Mouse (Mus musculus) midbrain, postnatal 0 days (tissue): Measurements from ENCODE around the gene Trhr2. TPM values are rescaled to one million over a fixed set of nuclear protein-coding genes. Genes with fewer than 3 reads are reported as not detected.

Experiments used
- ATAC-seq: fragments of 200-750 bp; cut with Nextera tagmentation; 2 replicates; pipeline ENCODE4 v1.8.0; 2017; ENCODE audit warnings: moderate number of reproducible peaks, mild to moderate bottlenecking, moderate TSS enrichment, moderate library complexity; ENCODE audit not compliant: low FRiP score
- DNase-seq: peaks from one replicate; pipeline ENCODE4 v3.0.0-alpha.2; 2015; ENCODE audit warnings: low spot score
- H3K27ac ChIP-seq: fragments of 300-500 bp; sonication (generic); 2 replicates; pipeline ENCODE4 v1.5.1; 2014; ENCODE audit warnings: low read depth, mild to moderate bottlenecking, low read length, mixed read lengths
- H3K27me3 ChIP-seq: fragments of 300-500 bp; sonication (generic); 2 replicates; pipeline ENCODE4 v1.6.1; 2014; ENCODE audit warnings: low read length, control low read depth, mixed read lengths; ENCODE audit not compliant: insufficient read depth
- H3K36me3 ChIP-seq: fragments of 300-500 bp; sonication (generic); 2 replicates; pipeline ENCODE4 v1.6.1; 2014; ENCODE audit warnings: low read length, control low read depth, mixed read lengths; ENCODE audit not compliant: insufficient read depth
- H3K4me1 ChIP-seq: fragments of 300-500 bp; sonication (generic); 2 replicates; pipeline ENCODE4 v1.6.1; 2014; ENCODE audit warnings: mild to moderate bottlenecking, control low read depth, antibody characterized with exemption, low read length, mixed read lengths; ENCODE audit not compliant: insufficient read depth
- H3K4me2 ChIP-seq: fragments of 300-500 bp; sonication (generic); 2 replicates; pipeline ENCODE4 v1.6.1; 2014; ENCODE audit warnings: low read depth, mild to moderate bottlenecking, low read length, mixed read lengths; ENCODE audit not compliant: poor library complexity, severe bottlenecking
- H3K4me3 ChIP-seq: fragments of 300-500 bp; sonication (generic); 2 replicates; pipeline ENCODE4 v1.5.1; 2014; ENCODE audit warnings: low read depth, mild to moderate bottlenecking, low read length, moderate library complexity
- H3K9ac ChIP-seq: fragments of 300-500 bp; sonication (generic); replicated peaks from 2 replicates; pipeline ENCODE4 v1.6.1; 2014; ENCODE audit warnings: mild to moderate bottlenecking, low read length, moderate library complexity, mixed read lengths; ENCODE audit not compliant: poor library complexity, severe bottlenecking
- H3K9me3 ChIP-seq: fragments of 300-500 bp; sonication (generic); 2 replicates; pipeline ENCODE4 v1.6.1; 2016; ENCODE audit warnings: low read length, control low read depth
- CTCF ChIP-seq: IDR thresholded peaks from 2 replicates; pipeline ENCODE4 v1.5.1; 2016; ENCODE audit warnings: antibody characterized with exemption, mild to moderate bottlenecking
- WGBS: fragments of 180-500 bp; shearing (Covaris S2); extraction: QIAGEN DNeasy Blood & Tissue Kit; methylation state at CpG from one replicate; pipeline ENCODE4 v1.1.7; 2014; 5-methylcytosine and 5-hydroxymethylcytosine counted together
- polyA plus RNA-seq: library from polyadenylated mRNA; unstranded; fragments of >200 nt; fragmentation: Nextera tagmentation; extraction: Ambion mirVana; gene quantifications from 2 replicates; pipeline ENCODE4 v1.2.1, GENCODE M21; 2015
- total RNA-seq: library from RNA; depleted of rRNA; stranded (reverse); fragments of >200 nt; gene quantifications from 2 replicates; pipeline ENCODE4 v1.2.3, GENCODE M21; 2014

Trhr2 gene
- total and polyA plus RNA-seq, 2 experiments from 2014 or later: 0.15 to 0.93 TPM

DNA sequence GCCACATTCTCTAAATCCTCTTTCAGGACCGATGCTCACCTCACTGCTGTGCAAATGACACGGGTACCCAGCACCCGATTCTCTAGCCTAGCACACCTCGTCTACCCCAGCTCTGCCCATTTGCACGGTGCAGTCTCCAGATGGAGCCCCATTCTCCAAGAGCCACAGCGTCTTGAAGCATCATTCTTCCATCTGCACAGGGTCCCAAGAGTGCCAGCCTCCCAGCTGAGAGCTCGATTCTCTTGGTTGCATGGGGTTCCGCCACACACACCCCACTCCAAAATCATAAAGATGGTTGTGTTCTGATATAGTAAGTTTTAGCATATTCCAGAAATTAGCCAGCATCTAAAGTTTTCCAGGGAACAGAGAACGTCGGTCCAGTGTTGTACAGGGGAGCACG lies 17.2 kb downstream of the Trhr2 start:
- 3% methylated on average over 11 of the region's 11 CpGs for WGBS
- H3K27me3 ChIP-seq: peaks cover 5% of the 10 kb centered on the region
- 0 out of 2 replicates have a peak, but pooled peaks cover 5% of the 10 kb centered on the region for H3K4me1 ChIP-seq
- ATAC-seq (no peak), DNase-seq (no peak)
- H3K36me3 ChIP-seq: no peaks in the 10 kb centered on the region
- H3K27ac ChIP-seq: no peak overlapping the region
- H3K4me3 ChIP-seq: peak overlapping the region; percentile 19; the same call in 1 of the 2 replicates
- peak overlapping the region; percentile 39 for H3K4me2 ChIP-seq
- TF ChIP-seq CTCF: no peak
- H3K9ac ChIP-seq: no peak overlapping the region
- no peaks in the 10 kb centered on the region for H3K9me3 ChIP-seq

DNA sequence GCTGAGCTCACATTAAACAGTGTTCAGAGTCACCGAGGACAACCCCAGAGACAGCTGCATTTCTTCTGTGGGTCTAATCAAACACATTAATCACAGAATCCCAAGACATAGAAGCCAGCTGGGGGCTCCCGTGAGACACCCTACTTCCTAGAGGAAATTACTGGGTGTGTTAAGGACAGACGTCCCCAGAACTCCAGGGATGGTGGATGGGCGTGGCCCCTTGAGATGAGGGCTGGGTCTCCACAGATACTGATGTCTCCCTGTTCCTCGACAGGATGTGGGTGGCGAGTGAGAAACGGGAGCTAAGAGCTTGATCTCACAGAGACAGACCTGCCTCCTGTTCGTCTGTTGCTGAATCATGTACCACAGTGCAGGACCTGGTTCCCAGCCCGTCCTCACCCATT lies 17.7 kb downstream of the Trhr2 start:
- ATAC-seq (no peak), DNase-seq (no peak)
- WGBS: 11% methylated on average over 9 of the region's 9 CpGs
- H3K27ac ChIP-seq: no peak overlapping the region
- H3K4me3 ChIP-seq: no peak overlapping the region
- 0 out of 2 replicates have a peak, but pooled peaks cover 5% of the 10 kb centered on the region for H3K4me1 ChIP-seq
- H3K36me3 ChIP-seq: no peaks in the 10 kb centered on the region
- H3K27me3 ChIP-seq: peaks cover 10% of the 10 kb centered on the region
- H3K4me2 ChIP-seq: peak overlapping the region; percentile 39
- H3K9me3 ChIP-seq: no peaks in the 10 kb centered on the region
- no peak overlapping the region for H3K9ac ChIP-seq
- TF ChIP-seq CTCF: no peak

- H3K9me3 ChIP-seq: no peaks in the 10 kb centered on the region
- H3K4me3 ChIP-seq: no peak overlapping the region
- H3K4me2 ChIP-seq: no peak overlapping the region
- H3K9ac ChIP-seq: no peak overlapping the region
- WGBS: 47% methylated on average over 5 of the region's 5 CpGs
- ATAC-seq (no peak), DNase-seq (no peak)
- no peak overlapping the region for H3K27ac ChIP-seq
- 0 out of 2 replicates have a peak, but pooled peaks cover 2% of the 10 kb centered on the region for H3K4me1 ChIP-seq
- no peaks in the 10 kb centered on the region for H3K36me3 ChIP-seq
- no peak for TF ChIP-seq CTCF
- H3K27me3 ChIP-seq: peaks cover 15% of the 10 kb centered on the region
Observed at GRCm38 (mm10) chr8:122342362-122342761, 18.2 kb downstream of the Trhr2 start.

DNA sequence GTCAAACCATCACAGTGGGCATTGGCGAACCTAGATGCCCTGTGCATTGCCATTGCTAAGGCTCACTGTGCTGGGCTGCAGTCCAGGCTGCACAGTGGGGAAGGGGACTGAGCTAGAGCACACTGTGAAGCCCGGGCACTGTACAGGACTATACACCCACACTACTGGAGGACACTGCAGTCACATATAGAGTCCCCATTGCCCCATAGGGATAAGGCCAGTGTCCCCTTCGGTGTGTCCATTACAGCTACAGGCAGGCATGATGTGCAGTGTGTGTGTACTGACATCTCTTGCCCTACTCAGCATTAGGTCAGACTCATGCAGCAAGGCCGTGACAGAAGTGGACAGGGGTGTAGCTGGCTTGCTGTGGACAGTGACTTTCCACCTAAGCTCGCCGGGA lies 18.8 kb downstream of the Trhr2 start:
- Histone ChIP-seq H3K9ac (no peak overlapping the region), H3K4me1 (0 out of 2 replicates have a peak, but pooled peaks cover 2% of the 10 kb centered on the region), H3K4me3 (no peak overlapping the region), H3K27me3 (peaks cover 19% of the 10 kb centered on the region), H3K27ac (no peak overlapping the region), H3K4me2 (no peak overlapping the region), H3K9me3 (no peaks in the 10 kb centered on the region), H3K36me3 (no peaks in the 10 kb centered on the region)
- 78% methylated on average over 6 of the region's 6 CpGs for WGBS
- no peak for ATAC-seq
- TF ChIP-seq CTCF: no peak
- DNase-seq: no peak

DNA sequence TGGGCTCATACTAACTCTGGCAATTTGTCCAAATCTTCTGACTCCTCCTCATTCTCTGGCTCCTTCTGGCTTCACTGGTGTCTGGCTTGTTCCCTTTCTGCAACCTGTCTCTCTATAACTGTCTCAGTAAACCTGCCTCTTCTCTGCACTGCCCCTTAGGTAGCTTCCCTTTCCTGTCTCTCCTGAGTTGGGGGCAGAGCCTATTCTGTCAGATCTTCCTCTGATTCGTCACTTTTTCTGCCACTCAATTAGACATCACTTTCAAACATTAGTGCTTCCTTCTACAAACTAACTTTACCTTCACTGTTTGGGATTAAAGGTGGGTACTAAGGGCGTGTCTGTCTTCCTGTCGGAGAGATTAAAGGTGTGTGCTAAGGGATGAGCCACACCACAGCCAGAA lies 19.8 kb downstream of the Trhr2 start:
- TF ChIP-seq CTCF: no peak
- 0 out of 2 replicates have a peak, but pooled peaks cover 2% of the 10 kb centered on the region for H3K4me1 ChIP-seq
- 89% methylated on average over 3 of the region's 3 CpGs for WGBS

DNA sequence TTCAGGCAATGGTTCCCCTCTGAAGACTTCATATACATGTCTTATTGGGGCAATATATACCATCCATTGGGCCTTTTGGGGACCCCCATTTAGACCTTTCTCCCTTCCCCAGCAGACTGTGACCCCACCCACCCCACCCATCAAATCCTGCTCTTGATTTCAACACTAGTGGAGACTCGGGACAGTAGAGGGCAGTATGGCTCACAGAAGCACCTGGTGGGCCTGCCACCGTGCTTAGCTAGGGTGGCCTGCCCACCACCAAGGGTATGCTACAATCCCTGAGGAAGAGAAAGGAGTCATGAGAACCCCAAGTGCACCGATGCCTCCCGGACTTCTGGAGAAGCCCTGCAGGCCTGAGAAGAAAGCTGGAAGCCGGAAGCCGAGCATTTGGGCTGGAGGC lies 21.7 kb downstream of the Trhr2 start:
- Histone ChIP-seq H3K36me3 (no peaks in the 10 kb centered on the region), H3K27me3 (peaks cover 29% of the 10 kb centered on the region)
- WGBS: 42% methylated on average over 6 of the region's 6 CpGs

More for the DNA sequence above, 19.8 kb downstream of the Trhr2 start:
- Histone ChIP-seq H3K9me3 (no peaks in the 10 kb centered on the region), H3K36me3 (no peaks in the 10 kb centered on the region), H3K4me3 (no peak overlapping the region), H3K9ac (no peak overlapping the region), H3K4me2 (no peak overlapping the region), H3K27me3 (peaks cover 19% of the 10 kb centered on the region), H3K27ac (no peak overlapping the region)
- DNase-seq (no peak), ATAC-seq (no peak)

More for the DNA sequence above, 21.7 kb downstream of the Trhr2 start:
- Histone ChIP-seq H3K27ac (no peak overlapping the region), H3K4me1 (0 out of 2 replicates have a peak, but pooled peaks cover 5% of the 10 kb centered on the region), H3K4me3 (no peak overlapping the region), H3K4me2 (no peak overlapping the region), H3K9me3 (no peaks in the 10 kb centered on the region), H3K9ac (no peak overlapping the region)
- ATAC-seq: no peak
- no peak for DNase-seq
- TF ChIP-seq CTCF: peak; percentile 29
